Mouse (Mus musculus) CH12.LX (cell line): ENCODE results near the gene Vmn2r75. TPM values are rescaled to one million over a fixed set of nuclear protein-coding genes. Genes with fewer than 3 reads are reported as not detected.
"Not testable (repeated sequence)": the region's sequence is repeated elsewhere in the genome, so short reads cannot be mapped to it uniquely, and the experiment has no call there.

ENCODE experiments used
- DNase-seq: peaks from one replicate; pipeline ENCODE4 v3.0.0-alpha.2; 2013; ENCODE audit errors: extremely low read depth
- H3K27ac ChIP-seq: 2 replicates; pipeline ENCODE4 v1.5.1; 2012; ENCODE audit warnings: low read depth, mild to moderate bottlenecking, control low read depth, moderate library complexity; ENCODE audit not compliant: insufficient read depth
- H3K27me3 ChIP-seq: replicated peaks from 2 replicates; pipeline ENCODE3; 2012; ENCODE audit warnings: inconsistent platforms
- H3K36me3 ChIP-seq, 2 experiments: replicated peaks in 1 of 2; 2 replicates each; pipeline versions ENCODE3 to v1.6.1; 2012; ENCODE audit warnings: inconsistent platforms in 1 of 2, low read length in 1 of 2, mild to moderate bottlenecking in 1 of 2, mixed read lengths in 1 of 2, moderate library complexity in 1 of 2; ENCODE audit not compliant: control insufficient read depth in 1 of 2, insufficient read depth in 1 of 2
- H3K4me1 ChIP-seq, 2 experiments: 2 replicates each; pipeline ENCODE4 v1.6.1; 2012; ENCODE audit warnings: inconsistent platforms in 1 of 2, moderate library complexity in 1 of 2; ENCODE audit not compliant: insufficient read depth in 2 of 2, control insufficient read depth in 1 of 2
- H3K4me2 ChIP-seq: 2 replicates; pipeline ENCODE4 v1.6.1; 2012; ENCODE audit warnings: low read depth, mild to moderate bottlenecking, control low read depth; ENCODE audit not compliant: poor library complexity, insufficient read depth, severe bottlenecking
- H3K4me3 ChIP-seq, 3 experiments: fragments of 150-350 bp in 1 of 3; sonication (generic) in 1 of 3; replicated peaks in 1 of 3; 2 replicates each; pipeline versions ENCODE3 to v1.5.1; 2011 to 2012; ENCODE audit warnings: low read depth in 2 of 3, low read length in 2 of 3, mild to moderate bottlenecking in 2 of 3, moderate library complexity in 2 of 3, control low read depth in 1 of 3, improper control_type of control experiment in 1 of 3, inconsistent platforms in 1 of 3, mixed read lengths in 1 of 3; ENCODE audit not compliant: poor library complexity in 1 of 3
- H3K79me2 ChIP-seq: replicated peaks from 2 replicates; pipeline ENCODE4 v1.6.1; 2012; ENCODE audit warnings: mild to moderate bottlenecking, moderate library complexity; ENCODE audit not compliant: control insufficient read depth, poor library complexity, insufficient read depth, severe bottlenecking; ENCODE audit errors: extremely low read depth
- H3K9ac ChIP-seq: 2 replicates; pipeline ENCODE4 v1.6.1; 2012; ENCODE audit warnings: low read depth, mild to moderate bottlenecking, control low read depth, moderate library complexity; ENCODE audit not compliant: insufficient read depth
- H3K9me3 ChIP-seq: replicated peaks from 2 replicates; pipeline ENCODE3; 2012; ENCODE audit warnings: low read length, inconsistent platforms, mixed read lengths
- CTCF ChIP-seq, 2 experiments: IDR thresholded peaks in 1 of 2; conservative IDR thresholded peaks in 1 of 2; 2 replicates each; pipeline ENCODE4 v1.5.1; 2011 to 2012; ENCODE audit warnings: low read depth in 2 of 2, low read length in 2 of 2, improper control_type of control experiment in 1 of 2, inconsistent platforms in 1 of 2, mild to moderate bottlenecking in 1 of 2, moderate library complexity in 1 of 2
- MAZ ChIP-seq: IDR thresholded peaks from 2 replicates; pipeline ENCODE4 v1.6.1; 2012; ENCODE audit warnings: low read depth, mild to moderate bottlenecking, inconsistent platforms, low read length, improper control_type of control experiment, moderate library complexity
- MXI1 ChIP-seq: IDR thresholded peaks from 2 replicates; pipeline ENCODE4 v1.6.1; 2011; ENCODE audit warnings: mild to moderate bottlenecking, low read depth, low read length, improper control_type of control experiment
- RAD21 ChIP-seq: IDR thresholded peaks from 2 replicates; pipeline ENCODE4 v1.6.1; 2011; ENCODE audit warnings: low read depth, mild to moderate bottlenecking, low read length, improper control_type of control experiment, moderate library complexity
- RCOR1 ChIP-seq: conservative IDR thresholded peaks from 2 replicates; pipeline ENCODE4 v1.6.1; 2012; ENCODE audit warnings: low read depth, mild to moderate bottlenecking, inconsistent platforms, low read length, improper control_type of control experiment
- SMC3 ChIP-seq: IDR thresholded peaks from 2 replicates; pipeline ENCODE4 v1.6.1; 2011; ENCODE audit warnings: low read depth, low read length, improper control_type of control experiment
- ZKSCAN1 ChIP-seq: IDR thresholded peaks from 2 replicates; pipeline ENCODE4 v1.6.1; 2012; ENCODE audit warnings: low read depth, inconsistent platforms, low read length, improper control_type of control experiment, borderline replicate concordance
- dilution Hi-C: fragments of 300-500 bp; cut with MboI; formaldehyde crosslinking; loops from 2 replicates; pipeline ENCODE4 v1.14.3; 2020; ENCODE audit warnings: low sequenced_read_pairs; ENCODE audit not compliant: extremely low pct_unique_long_range_greater_than_20kb, extremely low pct_ligation_motif_present
- in situ Hi-C: fragments of 300-500 bp; cut with MboI; formaldehyde crosslinking; loops from 3 replicates; pipeline ENCODE4 v1.14.3; 2019; ENCODE audit warnings: low sequenced_read_pairs, low pct_ligation_motif_present, low pct_unique_long_range_greater_than_20kb, mixed read lengths
- polyA plus RNA-seq: library from polyadenylated mRNA; unstranded; fragments of >175 nt; gene quantifications from 2 replicates; pipeline ENCODE4 v1.2.1, GENCODE M21; 2012; ENCODE audit warnings: low read depth; ENCODE audit not compliant: insufficient read length
- total RNA-seq, 2 experiments: library from RNA; depleted of rRNA; stranded (reverse); fragments of 300-350 nt in 1 of 2; fragments of >200 nt in 1 of 2; gene quantifications; 2 replicates each; pipeline ENCODE4 v1.2.3; 2012 to 2014

The Vmn2r75 gene
- total RNA-seq (2012; rRNA removed), result not detected in 2 replicates
- total RNA-seq (2014; rRNA removed), result not detected in 2 replicates
- not detected in 2 replicates for polyA plus RNA-seq

DNA sequence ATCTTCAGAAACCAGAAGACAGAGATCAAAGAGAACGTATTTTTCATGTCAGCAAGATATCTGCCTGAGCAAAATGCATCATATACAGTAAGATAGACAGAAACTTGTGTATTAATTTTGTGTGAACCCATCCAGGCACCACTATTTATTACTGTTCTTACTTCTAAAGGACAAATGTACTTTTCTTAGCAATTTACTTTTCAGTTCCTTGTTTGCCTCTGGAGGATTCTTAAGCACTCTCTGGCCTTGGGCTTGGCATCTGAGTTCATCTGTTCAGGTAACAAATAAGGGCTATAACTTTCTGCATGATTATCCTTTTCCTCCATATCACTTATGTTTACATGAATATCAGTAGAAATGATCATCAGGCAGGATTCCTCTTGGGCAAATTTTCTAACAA is at the start of gene Vmn2r75:
TSS of gene Vmn2r75 (minus strand) at position 101 of the 400 bp plus-strand sequence.
- H3K4me2 ChIP-seq, H3K4me3 ChIP-seq, dilution Hi-C loops, H3K9ac ChIP-seq, DNase-seq, in situ Hi-C loops, H3K9me3 ChIP-seq, H3K27ac ChIP-seq, H3K36me3 ChIP-seq, H3K4me1 ChIP-seq, H3K27me3 ChIP-seq, H3K79me2 ChIP-seq: not testable (repeated sequence)

DNA sequence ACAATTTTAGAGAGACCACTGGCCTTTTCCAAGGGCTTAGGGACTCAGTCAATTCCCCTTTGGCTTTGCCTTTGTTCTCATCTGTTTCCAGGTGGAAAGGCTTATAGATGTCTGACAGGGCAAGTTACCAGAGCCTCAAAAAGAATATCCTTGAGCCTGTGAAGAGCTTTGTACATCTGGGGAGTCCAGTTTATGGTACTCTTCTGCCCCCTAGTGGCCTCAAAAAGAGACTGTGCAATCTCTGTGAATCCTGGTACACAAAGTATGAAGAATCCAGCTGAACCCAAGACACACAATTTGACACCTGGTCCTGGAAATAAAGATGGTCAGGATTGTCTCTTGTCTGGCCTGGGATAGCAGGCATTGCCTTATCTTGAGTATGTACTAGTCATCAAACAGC is 39.8 kb upstream of the Vmn2r75 start:
- TF ChIP-seq SMC3 (no peak), MXI1 (no peak), ZKSCAN1 (no peak), MAZ (no peak), CTCF (conservative IDR thresholded peaks at IDR 0.05 in 1 of 2, IDR thresholded peaks at IDR 0.05 in 1 of 2; ENCODE audit: low read depth in 2 of 2, low read length in 2 of 2) (peak in 1 of 2 experiments; percentile 25; a peak in 2 of 4 replicates), RCOR1 (no peak), RAD21 (peak; percentile 21)
- no peaks in the 10 kb centered on the region for H3K36me3 ChIP-seq
- peaks cover 39% of the 10 kb centered on the region for H3K9me3 ChIP-seq
- no peak overlapping the region for H3K27ac ChIP-seq
- H3K9ac ChIP-seq, result no peak overlapping the region
- H3K4me1 ChIP-seq, result no peaks in the 10 kb centered on the region
- H3K27me3 ChIP-seq, result no peaks in the 10 kb centered on the region
- dilution Hi-C loops (no loop called here), in situ Hi-C loops (no loop called here)
- peak; percentile 0 for DNase-seq
- H3K4me2 ChIP-seq, result no peak overlapping the region
- no peak overlapping the region for H3K4me3 ChIP-seq
- no peaks in the 10 kb centered on the region for H3K79me2 ChIP-seq

Other genes with a start within 250 kb of the Vmn2r75 start
- gene Vmn2r74, start 210.1 kb downstream of the Vmn2r75 start, total RNA-seq (2012; rRNA removed), result not detected in 2 replicates
- not detected in 2 replicates for gene Vmn2r74, start 210.1 kb downstream of the Vmn2r75 start, total RNA-seq (2014; rRNA removed)
- not detected in 2 replicates for gene Vmn2r74, start 210.1 kb downstream of the Vmn2r75 start, polyA plus RNA-seq
- not detected in 2 replicates for gene Vmn2r76, start 74.5 kb upstream of the Vmn2r75 start, total RNA-seq (2012; rRNA removed)
- gene Vmn2r76, start 74.5 kb upstream of the Vmn2r75 start, total RNA-seq (2014; rRNA removed), result not detected in 2 replicates
- not detected in 2 replicates for gene Vmn2r76, start 74.5 kb upstream of the Vmn2r75 start, polyA plus RNA-seq
- not detected in 2 replicates for gene Olfr310, start 105.4 kb upstream of the Vmn2r75 start, total RNA-seq (2012; rRNA removed)
- not detected in 2 replicates for gene Olfr310, start 105.4 kb upstream of the Vmn2r75 start, total RNA-seq (2014; rRNA removed)
- not detected in 2 replicates for gene Olfr310, start 105.4 kb upstream of the Vmn2r75 start, polyA plus RNA-seq
- not detected in 2 replicates for gene Olfr309, start 141.9 kb upstream of the Vmn2r75 start, total RNA-seq (2012; rRNA removed)
- gene Olfr309, start 141.9 kb upstream of the Vmn2r75 start, total RNA-seq (2014; rRNA removed), result not detected in 2 replicates
- gene Olfr309, start 141.9 kb upstream of the Vmn2r75 start, polyA plus RNA-seq, result not detected in 2 replicates
- not detected in 2 replicates for gene Olfr308, start 153.9 kb upstream of the Vmn2r75 start, total RNA-seq (2012; rRNA removed)
- gene Olfr308, start 153.9 kb upstream of the Vmn2r75 start, total RNA-seq (2014; rRNA removed), result not detected in 2 replicates
- gene Olfr308, start 153.9 kb upstream of the Vmn2r75 start, polyA plus RNA-seq, result not detected in 2 replicates
- gene Olfr307, start 165.8 kb upstream of the Vmn2r75 start, total RNA-seq (2012; rRNA removed), result not detected in 2 replicates
- not detected in 2 replicates for gene Olfr307, start 165.8 kb upstream of the Vmn2r75 start, total RNA-seq (2014; rRNA removed)
- not detected in 2 replicates for gene Olfr307, start 165.8 kb upstream of the Vmn2r75 start, polyA plus RNA-seq
- not detected in 2 replicates for gene Olfr305, start 195.2 kb upstream of the Vmn2r75 start, total RNA-seq (2012; rRNA removed)
- gene Olfr305, start 195.2 kb upstream of the Vmn2r75 start, total RNA-seq (2014; rRNA removed), result not detected in 2 replicates
- not detected in 2 replicates for gene Olfr305, start 195.2 kb upstream of the Vmn2r75 start, polyA plus RNA-seq
- not detected in 2 replicates for gene Olfr304, start 214.9 kb upstream of the Vmn2r75 start, total RNA-seq (2012; rRNA removed)
- not detected in 2 replicates for gene Olfr304, start 214.9 kb upstream of the Vmn2r75 start, total RNA-seq (2014; rRNA removed)
- gene Olfr304, start 214.9 kb upstream of the Vmn2r75 start, polyA plus RNA-seq, result not detected in 2 replicates
- not detected in 2 replicates for gene Olfr303, start 226.0 kb upstream of the Vmn2r75 start, total RNA-seq (2012; rRNA removed)
- gene Olfr303, start 226.0 kb upstream of the Vmn2r75 start, total RNA-seq (2014; rRNA removed), result not detected in 2 replicates
- not detected in 2 replicates for gene Olfr303, start 226.0 kb upstream of the Vmn2r75 start, polyA plus RNA-seq
- gene Olfr301, start 232.1 kb upstream of the Vmn2r75 start, total RNA-seq (2012; rRNA removed), result not detected in 2 replicates
- not detected in 2 replicates for gene Olfr301, start 232.1 kb upstream of the Vmn2r75 start, total RNA-seq (2014; rRNA removed)
- not detected in 2 replicates for gene Olfr301, start 232.1 kb upstream of the Vmn2r75 start, polyA plus RNA-seq